Mouse (Mus musculus): Measurements from ENCODE around the gene Gm20708. TPM values are rescaled to one million over a fixed set of nuclear protein-coding genes. Genes with fewer than 3 reads are reported as not detected.
"Not testable (repeated sequence)": the region's sequence is repeated elsewhere in the genome, so short reads cannot be mapped to it uniquely, and the experiment has no call there.

Gm20708 gene
- polyA plus RNA-seq, 1 experiment from 2014 or later = 0.50 TPM

- no peaks in the 10 kb centered on the region for H3K9me3 ChIP-seq
- ATAC-seq (ENCODE audit: insufficient number of reproducible peaks, low FRiP score, low TSS enrichment, low read depth) = no peak
- no peaks in the 10 kb centered on the region for H3K27me3 ChIP-seq
- no peak overlapping the region for H3K9ac ChIP-seq
- no peaks in the 10 kb centered on the region; the same call in 1 of the 2 replicates for H3K36me3 ChIP-seq
- WGBS = 57% methylated on average over 18 of the region's 18 CpGs
- H3K4me1 ChIP-seq = peaks cover 70% of the 10 kb centered on the region
- no peak overlapping the region for H3K4me3 ChIP-seq
- H3K4me2 ChIP-seq = no peak overlapping the region
- peak overlapping the region; percentile 75 for H3K27ac ChIP-seq
Observed at GRCm38 (mm10) chr11:117828149-117828887, 18.9 kb downstream of the Gm20708 start.

- Histone ChIP-seq H3K27me3 (no peaks in the 10 kb centered on the region), H3K4me1 (peaks cover 63% of the 10 kb centered on the region), H3K4me2 (no peak overlapping the region), H3K9me3 (no peaks in the 10 kb centered on the region), H3K27ac (peak overlapping the region; percentile 75), H3K4me3 (no peak overlapping the region), H3K36me3 (no peaks in the 10 kb centered on the region), H3K9ac (no peak overlapping the region)
- 55% methylated on average over 9 of the region's 9 CpGs for WGBS
- no peak for ATAC-seq (ENCODE audit: insufficient number of reproducible peaks, low FRiP score, low TSS enrichment, low read depth)
Observed at GRCm38 (mm10) chr11:117828888-117829604, 19.6 kb downstream of the Gm20708 start.

GRCm38 (mm10) chr11:117829671-117830215 lies 20.3 kb downstream of the Gm20708 start:
- no peak for ATAC-seq (ENCODE audit: insufficient number of reproducible peaks, low FRiP score, low TSS enrichment, low read depth)
- no peak overlapping the region for H3K4me3 ChIP-seq
- peaks cover 57% of the 10 kb centered on the region for H3K4me1 ChIP-seq
- H3K9ac ChIP-seq = no peak overlapping the region
- H3K9me3 ChIP-seq = no peaks in the 10 kb centered on the region
- H3K4me2 ChIP-seq = no peak overlapping the region
- H3K27ac ChIP-seq = peak overlapping the region; percentile 75; the same call in 1 of the 2 replicates
- no peaks in the 10 kb centered on the region for H3K27me3 ChIP-seq
- no peaks in the 10 kb centered on the region for H3K36me3 ChIP-seq
- 60% methylated on average over 2 of the region's 2 CpGs for WGBS

- WGBS = 60% methylated on average over 9 of the region's 9 CpGs
- no peak overlapping the region for H3K27ac ChIP-seq
Observed at GRCm38 (mm10) chr11:117830401-117830800, 20.9 kb downstream of the Gm20708 start.

GRCm38 (mm10) chr11:117832086-117832969 lies 22.9 kb downstream of the Gm20708 start:
- H3K36me3 ChIP-seq = no peaks in the 10 kb centered on the region
- peak overlapping the region; percentile 31 for H3K4me3 ChIP-seq
- WGBS = 17% methylated on average over 28 of the region's 28 CpGs
- no peaks in the 10 kb centered on the region for H3K27me3 ChIP-seq
- no peak overlapping the region for H3K27ac ChIP-seq
- H3K4me2 ChIP-seq = peak overlapping the region; percentile 47
- H3K4me1 ChIP-seq = peaks cover 38% of the 10 kb centered on the region
- H3K9me3 ChIP-seq = no peaks in the 10 kb centered on the region
- ATAC-seq (ENCODE audit: insufficient number of reproducible peaks, low FRiP score, low TSS enrichment, low read depth) = peak; percentile 9; the same call in 1 of the 2 replicates
- H3K9ac ChIP-seq = no peak overlapping the region

More at GRCm38 (mm10) chr11:117830401-117830800, 20.9 kb downstream of the Gm20708 start:
- no peak overlapping the region for H3K4me3 ChIP-seq
- H3K36me3 ChIP-seq = no peaks in the 10 kb centered on the region
- no peak overlapping the region for H3K4me2 ChIP-seq
- no peak overlapping the region for H3K9ac ChIP-seq
- no peaks in the 10 kb centered on the region for H3K9me3 ChIP-seq
- no peak for ATAC-seq (ENCODE audit: insufficient number of reproducible peaks, low FRiP score, low TSS enrichment, low read depth)
- peaks cover 51% of the 10 kb centered on the region for H3K4me1 ChIP-seq
- H3K27me3 ChIP-seq = no peaks in the 10 kb centered on the region

- H3K27ac ChIP-seq, H3K9me3 ChIP-seq: not testable (repeated sequence)
- WGBS = 90% methylated on average over 5 of the region's 6 CpGs
Observed at GRCm38 (mm10) chr11:117833509-117833908, 24.0 kb downstream of the Gm20708 start.

GRCm38 (mm10) chr11:117834086-117834485 lies 24.6 kb downstream of the Gm20708 start:
- no peak for ATAC-seq (ENCODE audit: insufficient number of reproducible peaks, low FRiP score, low TSS enrichment, low read depth)
- H3K9ac ChIP-seq = no peak overlapping the region
- H3K4me3 ChIP-seq = no peak overlapping the region
- WGBS = 92% methylated on average over 8 of the region's 8 CpGs
- H3K9me3 ChIP-seq = no peaks in the 10 kb centered on the region
- H3K27ac ChIP-seq = no peak overlapping the region
- no peaks in the 10 kb centered on the region for H3K36me3 ChIP-seq
- H3K4me2 ChIP-seq = no peak overlapping the region
- peaks cover 29% of the 10 kb centered on the region for H3K4me1 ChIP-seq
- H3K27me3 ChIP-seq = no peaks in the 10 kb centered on the region

More at GRCm38 (mm10) chr11:117833509-117833908, 24.0 kb downstream of the Gm20708 start:
- H3K4me3 ChIP-seq; ATAC-seq (ENCODE audit: insufficient number of reproducible peaks, low FRiP score, low TSS enrichment, low read depth); H3K27me3 ChIP-seq; H3K4me2 ChIP-seq; H3K36me3 ChIP-seq; H3K9ac ChIP-seq: not testable (repeated sequence)
- peaks cover 31% of the 10 kb centered on the region for H3K4me1 ChIP-seq

GRCm38 (mm10) chr11:117836306-117836705 lies 26.8 kb downstream of the Gm20708 start:
- Histone ChIP-seq H3K4me2 (no peak overlapping the region), H3K4me1 (peaks cover 20% of the 10 kb centered on the region), H3K36me3 (no peaks in the 10 kb centered on the region), H3K27me3 (no peaks in the 10 kb centered on the region), H3K4me3 (0 out of 2 replicates have a peak overlapping the region, but pooled peaks have one; percentile 4), H3K9me3 (no peaks in the 10 kb centered on the region), H3K9ac (no peak overlapping the region), H3K27ac (no peak overlapping the region)
- ATAC-seq (ENCODE audit: insufficient number of reproducible peaks, low FRiP score, low TSS enrichment, low read depth) = no peak
- WGBS = 24% methylated on average over 13 of the region's 13 CpGs

GRCm38 (mm10) chr11:117838572-117838971 lies 29.1 kb downstream of the Gm20708 start:
- Histone ChIP-seq H3K9ac (no peak overlapping the region), H3K9me3 (no peaks in the 10 kb centered on the region), H3K27ac (peak overlapping the region; percentile 50; the same call in 1 of the 2 replicates), H3K4me2 (no peak overlapping the region), H3K27me3 (no peaks in the 10 kb centered on the region), H3K36me3 (no peaks in the 10 kb centered on the region), H3K4me3 (no peak overlapping the region), H3K4me1 (peaks cover 11% of the 10 kb centered on the region)
- 0 out of 2 replicates have a peak, but pooled peaks have one; percentile 31 for ATAC-seq (ENCODE audit: insufficient number of reproducible peaks, low FRiP score, low TSS enrichment, low read depth)
- WGBS = 61% methylated on average over 2 of the region's 2 CpGs

GRCm38 (mm10) chr11:117839021-117839420 lies 29.6 kb downstream of the Gm20708 start:
- Histone ChIP-seq H3K9ac (no peak overlapping the region), H3K27me3 (no peaks in the 10 kb centered on the region), H3K27ac (peak overlapping the region; percentile 50; the same call in 1 of the 2 replicates), H3K9me3 (no peaks in the 10 kb centered on the region), H3K36me3 (no peaks in the 10 kb centered on the region), H3K4me1 (peaks cover 11% of the 10 kb centered on the region), H3K4me2 (no peak overlapping the region), H3K4me3 (no peak overlapping the region)
- WGBS = 85% methylated on average over 1 of the region's 1 CpGs
- ATAC-seq (ENCODE audit: insufficient number of reproducible peaks, low FRiP score, low TSS enrichment, low read depth) = no peak

GRCm38 (mm10) chr11:117840910-117841309 lies 31.4 kb downstream of the Gm20708 start:
- WGBS = 39% methylated on average over 1 of the region's 1 CpGs
- no peak for ATAC-seq (ENCODE audit: insufficient number of reproducible peaks, low FRiP score, low TSS enrichment, low read depth)
- no peak overlapping the region for H3K27ac ChIP-seq
- H3K4me1 ChIP-seq = peaks cover 11% of the 10 kb centered on the region
- no peak overlapping the region for H3K4me3 ChIP-seq
- no peaks in the 10 kb centered on the region for H3K36me3 ChIP-seq
- no peak overlapping the region for H3K9ac ChIP-seq
- H3K9me3 ChIP-seq = no peaks in the 10 kb centered on the region
- H3K27me3 ChIP-seq = no peaks in the 10 kb centered on the region
- H3K4me2 ChIP-seq = no peak overlapping the region

All from limb, embryonic 15.5 days (tissue).